Mouse (Mus musculus): ENCODE data around the gene Acin1.

Acin1 gene

DNA sequence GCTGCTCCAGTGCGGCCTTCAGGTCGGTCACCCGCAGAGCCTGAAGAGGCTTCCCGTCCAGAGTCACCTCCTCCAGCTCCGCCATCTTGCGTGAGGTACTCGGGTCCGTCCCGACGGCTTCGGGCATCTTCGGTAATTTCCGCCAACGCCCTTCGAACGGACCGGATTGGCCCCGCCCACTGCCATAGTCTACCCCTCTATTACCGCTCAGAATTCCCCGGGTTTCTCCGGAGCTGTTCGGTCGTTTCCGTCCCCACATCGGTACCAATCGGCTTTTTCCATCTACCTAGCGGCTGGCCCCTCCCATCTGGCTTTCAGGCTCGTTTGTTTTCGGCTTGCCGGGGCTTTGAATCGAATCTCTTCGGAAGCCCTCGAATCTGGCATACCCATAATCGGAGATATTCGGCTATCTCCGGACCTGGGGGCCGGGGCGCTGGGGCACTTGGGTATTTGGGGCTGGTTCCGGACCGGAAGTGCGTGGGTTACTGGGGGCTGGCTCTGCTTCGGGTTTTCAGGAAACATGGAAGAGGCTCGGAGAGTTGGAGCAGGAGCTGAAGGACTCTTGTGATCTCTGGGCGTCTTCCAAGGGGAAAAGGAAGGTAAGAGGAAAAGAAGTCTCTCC, at the start of gene Acin1:
Acin1 (minus strand) TSS at position 410 of the 622 bp plus-strand sequence.
- peak; percentile 100 for DNase-seq

DNA sequence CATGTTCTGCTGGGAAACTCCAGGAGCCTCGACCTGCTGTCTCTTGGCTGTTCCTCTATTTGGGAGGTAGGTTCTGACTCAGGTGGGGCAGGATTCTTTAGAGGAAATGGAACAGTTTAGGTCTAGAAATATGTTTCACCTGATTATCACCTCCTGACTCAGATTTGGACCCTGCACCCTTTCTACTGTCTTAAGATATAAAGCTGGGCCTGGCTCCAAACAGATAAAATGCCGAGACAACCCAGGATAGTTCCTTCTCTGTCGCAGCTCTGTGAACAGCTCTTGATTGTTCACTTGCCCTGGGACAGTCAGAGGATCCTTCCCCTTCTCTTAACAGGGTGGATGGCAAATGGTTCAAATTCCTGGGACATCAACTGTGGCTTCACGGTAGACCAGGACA, 48.5 kb upstream of the Acin1 start:
- no peak for DNase-seq

DNA sequence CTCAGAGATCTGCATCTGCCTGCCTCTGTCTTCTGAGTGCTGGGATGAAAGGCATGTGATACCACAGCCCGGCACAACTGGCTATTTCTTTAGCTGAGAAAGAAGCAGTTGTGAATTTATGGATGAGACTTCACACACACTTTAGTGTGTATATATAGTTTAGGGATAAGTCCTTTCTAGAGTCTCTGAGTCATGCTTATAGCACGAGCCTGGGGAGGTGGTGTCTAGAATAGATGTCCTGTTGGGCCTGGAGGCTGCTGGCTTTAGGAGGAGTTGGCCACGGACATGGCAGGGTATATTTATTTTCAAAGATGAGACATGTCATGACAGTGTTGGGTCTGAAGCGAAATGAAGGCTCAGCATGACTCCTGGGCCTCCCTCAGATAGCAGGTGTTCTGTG, 47.3 kb upstream of the Acin1 start:
- DNase-seq, result no peak

DNA sequence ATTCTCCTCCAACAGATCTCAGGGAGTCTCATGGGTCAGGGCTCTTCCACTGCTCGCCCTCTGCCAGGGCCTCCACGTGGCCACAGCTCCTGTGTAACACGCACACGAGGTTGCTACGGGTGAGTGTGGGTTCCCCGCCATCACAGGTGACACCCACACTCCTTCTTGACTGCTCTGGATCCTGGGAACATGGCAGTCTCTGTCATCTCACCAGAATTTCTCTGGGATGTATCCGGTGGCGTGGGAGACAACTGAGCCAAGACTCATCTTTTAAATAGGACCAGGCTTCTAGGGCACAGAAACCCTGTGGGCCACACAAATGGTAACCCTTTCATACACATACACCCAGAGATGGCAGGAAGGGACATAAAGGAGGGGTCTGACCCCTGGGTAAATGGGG, 45.5 kb upstream of the Acin1 start:
- no peak for DNase-seq

DNA sequence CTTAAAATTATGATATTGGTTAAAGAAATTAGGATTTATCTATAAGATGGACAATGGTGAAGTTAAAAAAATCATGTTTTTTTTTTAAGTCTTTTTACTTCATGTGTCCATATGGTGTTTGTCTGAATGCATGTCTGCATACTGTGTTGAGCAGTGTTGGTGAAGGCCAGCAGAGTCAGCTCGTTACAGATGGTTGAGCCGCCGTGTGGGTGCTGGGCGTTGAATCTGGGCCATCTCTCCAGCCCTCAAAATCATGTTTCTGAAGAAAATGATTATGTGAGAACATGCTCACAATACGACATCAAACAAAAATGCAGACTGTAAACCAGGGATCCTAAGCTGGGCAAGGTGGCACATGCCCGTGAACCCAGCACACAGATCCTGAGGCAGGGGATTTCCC, 43.6 kb upstream of the Acin1 start:
- no peak for DNase-seq

DNA sequence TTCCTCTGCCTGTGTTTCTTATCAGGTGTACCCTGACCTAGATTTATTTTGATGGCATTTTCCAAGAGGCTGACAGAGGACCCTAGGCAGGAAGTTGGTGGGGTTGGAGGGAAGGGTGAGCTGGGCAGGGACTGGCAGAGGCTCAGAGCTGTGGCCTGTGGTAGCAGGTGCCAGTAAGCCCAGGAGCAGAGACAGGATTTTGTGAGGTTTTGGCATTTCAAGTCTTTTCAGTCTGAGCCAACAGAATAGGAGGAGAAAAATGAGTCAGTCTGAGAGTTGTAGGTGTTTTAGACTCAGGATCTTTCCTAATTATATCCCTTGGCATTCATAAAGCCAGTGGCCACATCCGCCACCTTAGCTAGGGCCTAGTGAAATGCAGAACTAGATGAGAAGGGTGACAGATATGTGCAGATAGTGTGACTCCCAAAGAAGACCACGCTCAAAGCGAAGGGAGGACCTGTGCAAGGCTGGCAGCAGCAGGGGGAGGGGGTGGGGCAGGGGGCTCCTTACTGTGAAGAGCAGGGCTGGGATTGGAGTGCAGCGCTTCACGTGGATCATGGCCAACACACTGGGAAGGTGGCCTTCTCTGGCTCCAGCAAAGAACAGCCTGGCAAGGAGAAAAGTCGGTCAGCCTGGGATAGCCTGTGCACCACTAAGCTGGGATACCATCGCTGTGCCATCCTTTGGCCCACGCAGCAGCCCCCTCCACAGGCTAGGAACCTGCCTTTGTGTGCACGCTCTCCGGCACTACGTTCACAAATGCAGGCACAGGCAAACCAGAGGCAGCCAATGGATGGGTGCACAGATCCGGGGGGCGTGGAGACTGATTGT, 42.3 kb upstream of the Acin1 start:
- no peak for DNase-seq

DNA sequence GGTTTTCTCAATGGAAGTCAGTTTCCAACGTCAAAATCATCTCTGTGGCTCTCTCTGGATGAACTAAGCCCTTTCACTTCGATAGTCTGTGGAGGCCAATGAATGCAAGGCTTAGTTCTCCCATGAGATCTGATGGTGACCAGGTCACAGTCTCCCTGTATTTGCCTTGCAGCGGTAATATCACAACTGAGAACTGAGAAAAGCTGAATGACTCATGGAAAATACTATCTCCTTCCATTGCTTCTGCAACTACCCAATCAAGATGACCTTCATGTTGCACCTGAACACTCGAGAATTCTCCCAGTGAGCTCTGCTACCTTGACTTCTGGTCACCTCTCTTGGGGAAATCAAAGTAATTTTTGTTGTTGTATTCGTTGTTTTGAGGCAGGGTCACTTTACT, 40.8 kb upstream of the Acin1 start:
- no peak for DNase-seq

DNA sequence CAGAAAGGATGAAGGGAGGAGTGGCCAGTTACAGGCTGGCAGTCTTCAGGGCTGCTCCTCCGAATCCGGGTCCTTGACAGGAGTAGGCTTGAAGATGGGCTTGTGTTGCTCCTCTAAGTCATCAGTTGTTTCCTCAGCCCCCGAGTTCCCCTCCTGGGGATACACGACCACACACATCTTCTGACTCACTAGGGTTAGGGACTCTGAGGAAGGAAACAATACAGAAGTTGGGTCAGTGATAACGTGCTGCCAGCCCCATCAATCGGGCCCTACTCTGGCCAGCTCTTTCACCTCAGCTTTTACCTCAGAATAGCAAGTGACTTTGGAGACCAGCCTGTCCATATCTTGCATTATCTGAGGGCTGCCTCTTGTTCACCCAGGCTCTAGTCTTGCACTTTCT, 37.3 kb upstream of the Acin1 start:
- DNase-seq, result no peak

DNA sequence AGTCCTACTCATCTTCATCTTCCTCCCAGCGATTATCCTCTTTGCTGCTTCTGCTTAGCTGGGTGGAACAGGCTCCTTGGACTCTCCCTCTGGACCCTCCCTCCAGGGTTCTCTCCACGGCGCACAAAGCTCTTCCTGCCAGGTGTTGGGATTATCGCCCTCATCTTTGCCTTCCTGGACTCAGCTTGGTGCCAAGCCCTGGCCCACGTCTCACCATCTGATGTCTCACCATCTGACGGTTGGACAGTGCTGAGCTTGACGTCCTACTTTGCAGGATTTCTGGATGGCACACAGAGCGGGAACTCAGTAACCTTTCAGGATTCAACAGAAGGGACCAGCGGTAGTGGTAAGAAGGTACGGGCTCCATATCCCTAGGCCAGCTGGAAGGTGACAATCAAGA, 35.0 kb upstream of the Acin1 start:
- no peak for DNase-seq

DNA sequence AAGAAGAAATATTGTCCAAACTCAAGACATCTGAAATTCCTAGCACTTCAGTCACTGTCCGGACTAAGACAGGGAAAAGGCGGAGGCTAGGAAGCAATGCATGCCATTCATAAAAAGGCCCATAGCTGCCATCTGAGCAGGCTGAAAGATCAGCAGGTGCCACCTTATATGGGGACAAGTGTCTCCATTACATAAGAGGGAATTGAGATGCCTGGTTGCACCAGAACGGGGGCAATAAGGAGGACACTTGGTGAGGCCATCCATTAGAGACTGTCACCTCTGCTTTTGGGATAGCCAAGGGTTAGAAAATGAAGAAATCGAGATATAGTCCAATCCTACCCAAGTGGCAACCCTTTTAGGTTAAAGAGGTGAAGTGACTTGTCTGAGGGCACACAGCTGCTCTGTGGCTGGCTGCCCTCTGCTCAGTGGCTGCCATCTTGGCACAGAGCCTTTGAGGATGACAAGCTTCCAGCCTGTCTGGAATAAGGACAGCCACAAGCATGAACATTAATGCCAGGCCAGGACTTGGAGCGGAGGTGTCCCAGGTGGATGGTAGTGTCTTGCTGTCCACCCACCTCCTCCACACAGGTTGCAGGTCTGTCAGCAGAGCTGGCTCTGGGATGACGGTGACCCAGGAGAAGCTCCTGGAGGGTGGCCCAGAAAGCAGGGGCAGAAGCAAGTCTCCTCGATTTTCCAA, 34.1 kb upstream of the Acin1 start:
- DNase-seq, result no peak

DNA sequence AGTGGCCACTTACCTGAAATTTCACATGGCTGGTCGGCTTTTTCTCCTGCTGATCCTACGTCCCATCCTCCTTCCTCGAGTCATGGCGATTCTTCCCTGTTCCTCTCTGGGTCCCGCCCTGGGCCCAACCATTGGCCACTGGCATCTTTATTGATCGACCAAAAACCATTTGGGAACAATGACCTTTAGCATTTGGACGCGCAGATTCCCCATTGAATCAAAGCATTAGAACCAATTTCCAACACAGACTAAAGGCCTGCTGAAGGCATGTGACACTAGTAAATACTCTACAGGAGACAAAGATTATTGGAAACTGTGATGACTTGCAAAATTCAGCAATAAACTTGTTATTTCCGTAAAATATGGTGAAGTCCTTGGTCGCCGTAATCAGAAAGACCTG, 33.3 kb upstream of the Acin1 start:
- DNase-seq, result no peak

DNA sequence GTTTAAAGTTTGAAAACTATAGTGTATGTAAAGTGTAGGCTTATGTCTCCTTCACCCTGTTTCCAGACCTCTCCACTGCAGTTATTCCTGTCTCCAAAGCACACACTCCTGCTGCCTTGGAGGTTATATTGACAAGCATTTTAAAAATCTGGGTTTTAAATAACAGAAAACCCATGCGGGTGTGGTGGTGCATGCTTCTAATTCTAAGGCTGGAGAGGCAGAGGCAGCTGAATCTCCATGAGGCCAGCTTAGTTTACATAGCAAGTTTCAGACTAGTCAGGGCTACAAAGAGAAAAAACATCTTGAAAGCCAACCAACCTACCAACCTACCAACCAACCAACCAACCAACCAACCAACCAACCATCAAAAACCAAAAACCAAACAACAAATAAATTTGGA, 28.7 kb upstream of the Acin1 start:
- DNase-seq, result no peak

DNA sequence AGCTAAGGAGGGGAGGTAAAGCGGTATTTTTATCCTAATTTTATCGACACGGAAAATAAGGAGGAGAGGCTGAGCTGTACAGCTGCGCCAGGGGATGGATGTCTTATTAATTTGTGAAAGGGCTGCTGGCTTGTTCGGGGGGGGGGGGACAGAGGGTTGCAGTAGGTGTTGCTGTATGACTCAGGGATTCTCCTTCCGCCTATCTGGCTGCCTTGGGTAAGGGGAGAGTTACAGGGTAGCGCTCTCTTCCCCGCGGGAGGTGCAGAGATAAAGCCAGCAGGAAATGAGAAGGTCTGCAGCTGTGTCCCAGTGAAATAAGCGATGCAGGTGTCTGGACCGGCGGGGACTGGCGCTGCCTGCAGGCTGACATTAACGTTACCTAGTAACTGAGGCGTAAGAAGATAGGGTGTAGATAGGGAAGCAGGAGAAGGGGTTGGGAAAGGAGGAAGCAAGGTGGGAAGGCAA, 27.9 kb upstream of the Acin1 start:
- peak; percentile 74 for DNase-seq

DNA sequence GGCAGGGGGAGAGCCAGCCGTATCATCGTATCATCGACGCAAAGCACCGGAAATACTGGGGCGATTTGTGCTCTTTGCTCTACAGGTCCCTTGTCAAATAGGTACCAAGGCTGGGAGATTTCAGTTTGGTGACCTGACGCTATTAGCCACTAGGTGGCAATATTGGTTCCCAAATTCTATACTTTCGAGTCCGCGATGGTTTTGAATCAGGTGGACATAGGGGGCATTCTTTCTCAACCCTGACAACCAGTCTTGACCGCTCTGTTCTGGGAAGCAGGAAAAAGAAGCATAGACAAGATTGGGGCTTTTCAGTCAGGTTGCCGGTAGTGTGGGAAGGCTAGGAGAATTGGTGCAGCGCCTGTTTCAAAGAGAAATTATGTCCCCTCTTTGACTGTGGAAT, 27.4 kb upstream of the Acin1 start:
- peak; percentile 72 for DNase-seq

DNA sequence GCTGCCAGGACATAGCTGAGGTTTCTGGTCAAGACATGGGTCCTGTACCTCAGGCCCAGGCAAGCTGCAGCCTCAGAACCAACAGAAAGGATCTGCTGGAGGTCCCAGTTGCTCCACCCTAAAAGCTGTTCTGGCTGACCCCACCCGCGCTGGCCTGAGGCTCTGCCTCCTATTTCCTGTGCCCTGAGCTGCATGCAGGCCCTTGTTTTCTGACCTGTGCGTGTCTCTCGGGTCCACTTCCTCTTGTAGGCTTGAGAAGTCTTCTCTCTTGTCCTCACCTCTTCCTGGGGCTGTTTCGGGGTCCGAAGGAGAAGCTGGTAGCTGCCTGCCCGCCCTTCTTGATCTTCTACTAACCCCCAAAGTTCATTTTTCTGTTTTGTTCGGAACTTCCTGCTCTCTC, 26.1 kb upstream of the Acin1 start:
- no peak for DNase-seq

DNA sequence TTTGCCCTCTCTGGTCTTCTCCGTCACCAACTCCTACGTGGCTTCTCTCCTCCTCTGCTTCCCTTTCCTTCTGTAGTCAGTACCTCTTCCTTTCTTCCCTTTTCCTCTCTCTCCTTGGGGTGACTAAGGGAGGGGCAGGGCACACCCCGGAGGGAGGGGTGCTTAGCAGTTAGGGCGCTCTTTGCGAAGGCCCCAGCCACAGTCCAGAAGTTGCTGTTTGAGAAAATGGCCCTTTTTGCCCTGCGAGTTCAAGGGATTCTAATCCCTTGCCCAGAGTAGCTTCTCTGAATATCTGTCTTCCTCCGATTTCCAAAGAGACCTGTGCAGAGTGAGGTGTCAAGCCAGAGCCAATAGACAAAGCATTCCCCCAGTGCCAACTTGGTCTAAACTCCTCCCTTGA, 25.3 kb upstream of the Acin1 start, which contains the start of gene Cebpe:
Cebpe (minus strand) TSS at position 101 of the 400 bp plus-strand sequence.
- DNase-seq, result no peak

DNA sequence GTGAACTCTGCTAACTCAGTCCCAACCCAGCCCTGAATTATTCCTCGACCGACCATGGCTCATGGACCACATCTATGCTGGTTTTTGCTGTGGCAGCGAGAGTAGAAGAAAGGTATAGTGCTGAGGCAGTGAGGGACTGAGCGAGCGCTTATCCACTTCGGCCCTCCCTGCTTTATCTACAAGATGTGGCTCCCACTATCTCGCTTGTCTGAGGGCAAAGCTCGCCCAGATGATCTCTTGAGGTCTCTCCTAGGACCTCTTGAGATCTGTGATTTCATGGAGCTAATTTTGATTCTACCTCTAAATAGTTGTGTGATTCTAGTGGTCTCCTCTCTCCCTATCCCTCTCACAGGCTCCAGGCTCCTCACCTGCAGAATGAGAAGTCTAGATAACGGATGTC, 22.3 kb upstream of the Acin1 start:
- no peak for DNase-seq

DNA sequence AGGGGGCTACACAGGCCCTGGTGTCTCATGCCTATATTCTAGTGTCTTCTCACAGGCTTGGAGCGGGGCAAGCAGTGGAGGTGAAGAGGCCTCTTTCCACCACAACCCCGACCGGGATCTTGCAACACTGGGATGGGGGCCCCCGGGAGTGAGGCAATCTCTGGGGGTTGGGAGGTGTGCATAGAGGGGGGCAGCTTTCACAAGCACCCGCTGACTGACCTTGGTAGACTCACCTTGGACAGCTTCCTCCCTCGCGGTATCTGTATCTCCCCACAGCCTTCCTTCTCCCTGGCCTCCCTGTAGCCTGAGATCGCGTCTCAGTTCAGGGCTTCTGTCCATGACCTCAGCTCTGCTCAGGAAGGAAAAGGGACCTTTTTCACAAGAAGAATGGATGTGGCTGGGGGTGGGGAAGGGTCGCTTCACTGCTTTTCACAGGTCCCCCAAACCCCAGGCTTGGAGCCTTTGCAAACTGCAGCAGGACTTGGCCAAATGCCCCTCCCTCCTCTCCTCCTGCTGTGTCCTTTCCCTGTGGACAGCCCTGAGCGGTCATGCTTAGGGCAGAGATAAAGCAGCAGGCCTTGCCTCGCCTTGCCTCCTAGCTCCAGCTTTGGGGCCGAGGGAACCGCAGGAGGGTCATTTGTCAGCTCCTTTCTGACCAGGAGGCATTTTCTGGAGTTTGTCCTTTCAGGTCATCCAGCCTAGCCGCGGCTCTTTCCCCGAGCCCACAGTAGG, 20.0 kb upstream of the Acin1 start:
- no peak for DNase-seq

DNA sequence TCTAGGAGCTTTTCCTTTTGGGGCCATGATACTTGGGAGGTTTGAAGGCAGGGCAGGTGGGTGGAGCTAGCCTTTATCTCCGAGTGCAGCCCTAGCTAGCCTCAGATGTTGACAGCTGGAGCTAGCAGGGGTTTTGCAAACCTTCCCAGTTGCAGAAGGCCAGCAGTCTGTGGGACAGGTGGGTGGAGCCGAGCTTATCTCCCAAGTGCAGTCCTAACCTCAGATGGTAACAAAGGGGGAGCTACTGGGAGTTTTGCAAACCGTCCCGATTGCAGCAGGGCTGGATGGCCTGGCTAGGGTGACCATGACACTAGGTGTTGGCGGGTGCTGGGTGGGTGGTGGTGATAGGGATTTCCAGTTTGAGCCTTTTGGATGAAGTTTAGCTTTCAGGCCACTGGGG, 19.1 kb upstream of the Acin1 start:
- DNase-seq, result no peak

DNA sequence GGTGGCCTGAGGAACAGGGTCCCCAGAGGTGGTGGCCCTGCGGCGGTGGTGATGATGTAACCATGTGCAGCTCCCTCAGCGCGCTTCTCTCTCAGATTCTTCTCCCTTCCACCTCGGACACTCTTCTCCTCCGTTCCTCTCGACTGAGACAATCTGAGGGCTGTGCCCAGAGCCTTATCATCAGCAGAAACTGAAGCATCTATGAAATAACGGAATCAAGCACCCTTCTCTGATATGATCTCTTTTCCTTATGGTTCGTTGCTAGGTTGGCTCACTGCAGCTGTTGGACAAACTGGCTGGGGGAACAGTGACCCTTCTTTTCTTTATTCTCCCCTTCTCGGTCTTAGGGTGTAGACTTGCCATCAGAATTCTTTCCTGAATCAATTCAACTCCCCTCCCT, 16.5 kb upstream of the Acin1 start:
- no peak for DNase-seq

DNA sequence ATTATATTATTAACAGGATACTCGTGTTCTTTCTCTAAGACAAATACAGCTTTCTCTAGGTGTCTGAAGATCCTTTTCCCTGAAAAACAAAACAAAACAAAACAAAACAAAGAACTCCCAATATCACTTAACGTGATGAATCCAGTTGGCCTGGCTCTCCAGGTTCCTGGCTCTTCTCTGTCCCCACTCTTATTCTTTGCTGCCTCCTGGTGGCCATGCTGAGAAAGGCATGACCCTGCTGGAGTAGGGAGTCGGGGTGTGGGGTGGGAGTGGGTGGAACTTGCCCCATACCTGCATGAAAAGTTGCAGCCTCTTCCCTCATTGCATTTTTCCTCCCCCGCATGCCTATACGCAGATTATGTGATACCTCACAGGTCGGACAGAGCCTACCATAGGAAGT, 14.6 kb upstream of the Acin1 start:
- peak; percentile 91 for DNase-seq

DNA sequence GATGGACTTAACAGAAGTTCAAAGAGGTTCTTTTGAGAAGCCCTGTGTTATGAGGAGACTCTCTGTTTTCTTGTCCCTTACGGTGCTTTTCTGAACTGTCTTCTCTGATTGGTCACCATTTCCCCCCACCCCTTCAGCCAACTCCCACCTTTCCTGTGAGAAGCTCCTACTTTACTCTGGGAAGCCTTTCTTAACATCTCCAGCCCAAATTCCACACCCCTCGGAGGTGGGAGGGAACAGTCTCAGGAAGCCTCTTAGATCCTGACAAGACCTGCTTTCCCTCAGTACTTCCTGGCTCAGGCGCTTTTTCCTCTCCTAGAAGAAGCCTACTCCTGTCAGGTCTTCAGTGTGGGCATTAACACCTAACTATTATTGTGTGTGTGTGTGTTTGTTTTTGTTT, 12.9 kb upstream of the Acin1 start:
- no peak for DNase-seq

DNA sequence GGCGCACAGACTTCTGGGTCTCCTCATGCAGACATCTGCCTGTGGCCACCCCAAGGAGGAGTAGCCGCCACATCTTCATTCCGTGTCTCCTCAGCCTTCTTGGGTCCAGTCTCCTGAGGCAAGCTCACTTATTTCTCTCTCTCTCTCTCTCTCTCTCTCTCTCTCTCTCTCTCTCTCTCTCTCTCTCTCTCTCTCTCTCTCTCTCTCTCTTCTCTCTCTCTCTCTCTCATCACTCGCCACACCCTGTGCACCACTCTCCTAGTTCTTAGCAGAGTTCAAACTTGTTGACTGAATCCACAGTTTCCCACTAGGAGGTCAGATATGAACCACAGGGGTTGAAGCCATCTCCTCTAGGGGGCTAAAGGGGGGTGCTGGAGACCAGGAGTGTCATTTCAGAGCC, 12.0 kb upstream of the Acin1 start, which contains the start of gene Gm29776:
Gm29776 (minus strand) TSS at position 101 of the 400 bp plus-strand sequence.
- DNase-seq, result no peak
